Mouse (Mus musculus): Measurements from ENCODE around the gene Gse1.

- TF ChIP-seq CTCF (IDR thresholded peaks at IDR 0.05; ENCODE audit: extremely low read depth, insufficient read length, insufficient replicate concordance, low read depth, low read length) (no peak), POLR2A (IDR thresholded peaks at IDR 0.05; ENCODE audit: low read depth, low read length) (no peak)
Measured at GRCm38 (mm10) chr8:120551677-120551980, 323.4 kb downstream of the Gse1 start.
